Mouse (Mus musculus): Measurements from ENCODE around the gene Gm8947. TPM values are rescaled to one million over a fixed set of nuclear protein-coding genes. Genes with fewer than 3 reads are reported as not detected.

Gm8947 gene
- polyA plus RNA-seq, 1 experiment from 2014 or later = 0.14 TPM

DNA sequence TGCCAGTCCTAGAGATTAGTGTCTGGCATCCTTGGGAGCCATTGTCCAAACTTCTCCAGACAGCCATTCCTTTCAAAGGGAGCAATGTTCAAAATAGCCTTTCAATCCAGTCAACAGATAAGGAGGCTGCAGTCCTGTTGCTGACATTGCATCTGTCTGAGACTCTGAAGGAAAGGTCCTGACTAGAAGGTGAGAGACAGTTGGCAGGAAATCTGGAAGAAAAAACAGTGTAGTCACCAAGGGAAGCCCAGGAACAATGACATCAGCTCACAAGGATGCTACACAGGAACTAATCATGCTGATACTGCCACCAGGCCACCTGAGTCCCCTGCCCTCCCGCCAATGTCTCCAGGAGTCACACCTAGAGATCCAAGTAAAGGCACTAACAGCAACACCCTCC, 31.2 kb downstream of the Gm8947 start:
- no peak overlapping the region for H3K4me3 ChIP-seq (ENCODE audit: low read depth, low read length)
- H3K9me3 ChIP-seq (ENCODE audit: low read depth, low read length) = no peaks in the 10 kb centered on the region
- DNase-seq (no peak), ATAC-seq (ENCODE audit: insufficient read depth) (no peak)
- 67% methylated on average over 1 of the region's 1 CpGs for WGBS
- no peaks in the 10 kb centered on the region for H3K36me3 ChIP-seq (ENCODE audit: insufficient read depth)
- H3K4me2 ChIP-seq = no peak overlapping the region
- no peak for TF ChIP-seq CTCF (IDR thresholded peaks at IDR 0.05; ENCODE audit: low read depth)
- H3K9ac ChIP-seq = no peak overlapping the region
- H3K4me1 ChIP-seq (ENCODE audit: insufficient read depth) = no peaks in the 10 kb centered on the region
- no peaks in the 10 kb centered on the region for H3K27me3 ChIP-seq (ENCODE audit: insufficient read depth, low read length)
- no peak overlapping the region for H3K27ac ChIP-seq (ENCODE audit: low read depth)

DNA sequence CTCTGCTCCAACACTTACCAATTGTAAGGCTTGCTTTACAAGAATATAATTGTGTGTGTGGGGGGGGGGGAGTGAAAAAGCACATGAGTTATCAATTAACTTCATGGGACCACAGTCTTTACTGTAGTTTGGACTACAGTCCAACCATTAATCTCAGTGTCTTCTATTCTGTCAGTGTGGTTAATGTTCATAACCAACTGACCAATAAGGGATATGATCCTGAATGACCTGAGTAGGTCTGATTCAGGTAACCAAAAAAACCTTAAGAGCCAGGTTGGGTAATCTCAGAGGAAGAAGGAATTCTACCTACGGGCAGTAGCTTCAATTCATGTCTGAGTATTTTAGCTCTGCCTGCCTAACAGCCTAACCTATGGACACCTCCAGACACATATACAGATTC, 32.4 kb downstream of the Gm8947 start:
- H3K27ac ChIP-seq (ENCODE audit: low read depth) = no peak overlapping the region
- H3K4me1 ChIP-seq (ENCODE audit: insufficient read depth) = no peaks in the 10 kb centered on the region
- ATAC-seq (ENCODE audit: insufficient read depth) = no peak
- no peaks in the 10 kb centered on the region for H3K9me3 ChIP-seq (ENCODE audit: low read depth, low read length)
- TF ChIP-seq CTCF (IDR thresholded peaks at IDR 0.05; ENCODE audit: low read depth) = no peak
- no peaks in the 10 kb centered on the region for H3K36me3 ChIP-seq (ENCODE audit: insufficient read depth)
- H3K4me3 ChIP-seq (ENCODE audit: low read depth, low read length) = no peak overlapping the region
- no peak overlapping the region for H3K9ac ChIP-seq
- H3K27me3 ChIP-seq (ENCODE audit: insufficient read depth, low read length) = no peaks in the 10 kb centered on the region
- DNase-seq = no peak
- no peak overlapping the region for H3K4me2 ChIP-seq
- WGBS = 83% methylated on average over 1 of the region's 1 CpGs

DNA sequence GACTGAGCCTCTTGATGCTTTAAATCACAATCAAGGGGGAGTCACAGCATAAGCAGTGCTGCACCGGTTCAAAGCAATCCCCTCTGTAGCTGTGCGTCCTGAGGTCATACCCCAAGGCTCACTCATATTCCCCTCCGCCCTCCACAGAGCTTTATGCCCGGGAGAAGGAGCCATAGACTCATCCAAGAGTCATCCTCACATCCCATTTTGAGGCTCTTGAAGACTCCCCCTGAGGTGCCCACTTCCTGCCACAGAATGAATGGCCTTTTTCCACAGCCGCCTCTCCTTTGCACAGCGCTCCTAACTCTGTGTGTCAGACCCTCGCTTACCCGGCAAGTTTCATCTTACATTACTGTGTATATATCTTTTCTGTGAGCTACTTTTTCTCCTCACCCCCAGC, 35.3 kb downstream of the Gm8947 start:
- Histone ChIP-seq H3K9ac (no peak overlapping the region), H3K9me3 (ENCODE audit: low read depth, low read length) (no peaks in the 10 kb centered on the region), H3K27ac (ENCODE audit: low read depth) (no peak overlapping the region), H3K4me2 (no peak overlapping the region), H3K4me3 (ENCODE audit: low read depth, low read length) (no peak overlapping the region), H3K4me1 (ENCODE audit: insufficient read depth) (no peaks in the 10 kb centered on the region), H3K27me3 (ENCODE audit: insufficient read depth, low read length) (no peaks in the 10 kb centered on the region), H3K36me3 (ENCODE audit: insufficient read depth) (no peaks in the 10 kb centered on the region)
- no peak for TF ChIP-seq CTCF (IDR thresholded peaks at IDR 0.05; ENCODE audit: low read depth)
- no peak for ATAC-seq (ENCODE audit: insufficient read depth)
- no peak for DNase-seq
- WGBS = 65% methylated on average over 8 of the region's 8 CpGs

DNA sequence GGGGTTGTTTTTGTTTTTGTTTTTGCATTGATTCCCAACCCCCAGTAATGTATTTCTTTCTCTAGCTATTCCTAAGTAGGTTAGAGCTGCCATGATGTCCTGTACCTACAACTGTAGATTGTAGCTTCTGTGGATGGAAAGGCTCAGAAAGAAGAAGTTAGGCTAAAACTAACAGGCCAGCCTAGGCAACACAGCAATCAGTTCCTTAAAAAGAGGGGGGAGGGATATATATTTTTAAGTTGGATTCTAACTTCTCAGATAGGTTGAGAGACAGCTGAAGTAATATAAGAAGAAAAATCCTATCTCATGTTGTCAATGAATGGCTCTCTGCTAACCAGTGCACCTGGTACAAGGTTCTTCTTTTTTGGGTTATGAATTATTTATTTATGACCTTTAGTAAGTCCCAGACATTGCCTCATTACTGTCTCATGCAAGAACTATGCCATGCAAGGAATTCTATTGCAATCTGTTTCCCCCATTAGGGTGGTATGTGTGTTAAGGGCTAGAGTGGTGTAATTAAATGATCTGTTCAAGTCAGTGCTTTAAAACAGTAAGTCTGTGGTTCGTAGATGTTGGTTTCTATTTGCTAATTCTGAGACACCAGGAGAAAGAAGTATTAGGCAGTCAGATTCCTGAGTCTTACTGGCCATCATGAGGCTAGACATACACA, 36.3 kb downstream of the Gm8947 start:
- Histone ChIP-seq H3K4me1 (ENCODE audit: insufficient read depth) (no peaks in the 10 kb centered on the region), H3K27me3 (ENCODE audit: insufficient read depth, low read length) (no peaks in the 10 kb centered on the region), H3K9ac (no peak overlapping the region), H3K4me2 (no peak overlapping the region), H3K4me3 (ENCODE audit: low read depth, low read length) (no peak overlapping the region), H3K9me3 (ENCODE audit: low read depth, low read length) (no peaks in the 10 kb centered on the region), H3K27ac (ENCODE audit: low read depth) (no peak overlapping the region), H3K36me3 (ENCODE audit: insufficient read depth) (no peaks in the 10 kb centered on the region)
- DNase-seq = no peak
- ATAC-seq (ENCODE audit: insufficient read depth) = no peak
- no peak for TF ChIP-seq CTCF (IDR thresholded peaks at IDR 0.05; ENCODE audit: low read depth)
- 59% methylated on average over 1 of the region's 1 CpGs for WGBS

DNA sequence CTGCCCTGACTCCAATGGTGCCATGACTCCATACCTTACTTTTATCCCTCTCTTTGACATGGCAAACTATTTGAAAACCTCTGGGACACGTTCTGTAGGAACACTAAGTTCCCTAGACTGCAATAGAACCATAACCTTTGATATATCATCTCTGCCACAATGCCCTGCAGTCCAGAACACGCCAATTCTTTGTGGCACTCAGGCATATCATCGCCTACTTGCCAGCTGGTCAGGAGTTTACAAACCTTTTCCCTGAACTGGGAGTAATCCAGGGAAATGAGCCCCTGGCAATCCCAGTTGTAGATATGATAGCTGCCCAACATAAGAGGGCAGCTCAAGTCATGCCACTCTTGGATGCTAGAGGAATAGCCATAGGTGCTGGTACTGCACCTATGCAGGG, 40.2 kb downstream of the Gm8947 start:
- no peak for TF ChIP-seq CTCF (IDR thresholded peaks at IDR 0.05; ENCODE audit: low read depth)
- 80% methylated on average over 3 of the region's 3 CpGs for WGBS
- ATAC-seq (ENCODE audit: insufficient read depth) (no peak), DNase-seq (no peak)
- H3K4me3 ChIP-seq (ENCODE audit: low read depth, low read length) = no peak overlapping the region
- no peaks in the 10 kb centered on the region for H3K9me3 ChIP-seq (ENCODE audit: low read depth, low read length)
- H3K36me3 ChIP-seq (ENCODE audit: insufficient read depth) = no peaks in the 10 kb centered on the region
- no peak overlapping the region for H3K27ac ChIP-seq (ENCODE audit: low read depth)
- H3K9ac ChIP-seq = no peak overlapping the region
- H3K4me2 ChIP-seq = no peak overlapping the region
- no peaks in the 10 kb centered on the region for H3K27me3 ChIP-seq (ENCODE audit: insufficient read depth, low read length)
- no peaks in the 10 kb centered on the region for H3K4me1 ChIP-seq (ENCODE audit: insufficient read depth)

DNA sequence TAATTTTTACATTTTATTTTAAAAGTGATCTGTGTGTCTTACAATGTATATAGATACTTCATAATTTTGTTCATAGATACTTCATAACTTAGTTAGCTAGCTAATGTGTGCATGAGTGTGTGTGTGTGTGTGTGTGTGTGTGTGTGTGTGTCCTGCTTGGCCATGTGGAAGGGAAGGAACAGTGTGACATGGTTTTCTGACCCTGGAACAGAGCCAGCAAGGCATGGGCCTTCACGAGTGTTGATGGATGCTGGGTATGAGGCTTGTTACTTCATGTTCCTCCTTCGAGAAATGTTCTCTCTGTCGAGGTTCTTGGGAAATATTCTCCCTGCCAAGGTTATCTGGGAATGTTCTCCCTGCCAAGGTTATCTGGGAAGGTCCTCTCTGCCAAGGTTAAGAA, 41.6 kb downstream of the Gm8947 start:
- ATAC-seq (ENCODE audit: insufficient read depth) (no peak), DNase-seq (no peak)
- WGBS = 62% methylated on average over 3 of the region's 3 CpGs
- no peaks in the 10 kb centered on the region for H3K27me3 ChIP-seq (ENCODE audit: insufficient read depth, low read length)
- no peak overlapping the region for H3K4me3 ChIP-seq (ENCODE audit: low read depth, low read length)
- no peak for TF ChIP-seq CTCF (IDR thresholded peaks at IDR 0.05; ENCODE audit: low read depth)
- H3K27ac ChIP-seq (ENCODE audit: low read depth) = no peak overlapping the region
- H3K9me3 ChIP-seq (ENCODE audit: low read depth, low read length) = no peaks in the 10 kb centered on the region
- no peak overlapping the region for H3K9ac ChIP-seq
- H3K4me1 ChIP-seq (ENCODE audit: insufficient read depth) = no peaks in the 10 kb centered on the region
- H3K36me3 ChIP-seq (ENCODE audit: insufficient read depth) = no peaks in the 10 kb centered on the region
- H3K4me2 ChIP-seq = no peak overlapping the region

DNA sequence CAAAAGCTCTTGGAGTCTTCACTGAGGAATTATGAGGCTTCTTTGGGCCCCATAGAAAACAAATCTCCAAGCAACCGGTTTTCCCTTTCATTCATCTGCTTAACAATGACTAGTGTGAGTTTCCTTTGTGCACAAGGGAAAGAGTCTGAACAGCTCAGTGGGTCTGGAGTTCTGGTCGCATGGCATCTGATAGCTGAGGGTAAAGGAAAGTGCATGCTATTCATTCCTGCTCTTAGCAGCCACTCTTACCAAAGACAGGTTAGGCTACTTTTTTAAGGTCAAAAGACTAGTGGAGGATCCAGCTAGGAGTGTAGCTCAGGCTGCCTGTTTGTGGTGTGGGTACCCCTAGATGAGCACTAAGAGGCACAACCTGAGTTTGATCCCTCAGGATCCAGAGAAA, 43.4 kb downstream of the Gm8947 start:
- Histone ChIP-seq H3K9ac (no peak overlapping the region), H3K27ac (ENCODE audit: low read depth) (no peak overlapping the region), H3K4me3 (ENCODE audit: low read depth, low read length) (no peak overlapping the region), H3K36me3 (ENCODE audit: insufficient read depth) (no peaks in the 10 kb centered on the region), H3K9me3 (ENCODE audit: low read depth, low read length) (no peaks in the 10 kb centered on the region), H3K4me1 (ENCODE audit: insufficient read depth) (no peaks in the 10 kb centered on the region), H3K27me3 (ENCODE audit: insufficient read depth, low read length) (no peaks in the 10 kb centered on the region), H3K4me2 (no peak overlapping the region)
- ATAC-seq (ENCODE audit: insufficient read depth) (no peak), DNase-seq (no peak)
- TF ChIP-seq CTCF (IDR thresholded peaks at IDR 0.05; ENCODE audit: low read depth) = no peak
- 44% methylated on average over 2 of the region's 2 CpGs for WGBS
